ENCODE assay signal across 7 mouse cellular contexts in genomic region chr6:122340349-122341000, GRCm38 (mm10). TPM values are rescaled to one million over a fixed set of nuclear protein-coding genes. Genes with fewer than 3 reads are reported as not detected.
DNase-seq lines count a peak whose midpoint lies in the region; ATAC-seq lines count a peak whose summit lies in the region.

Phc1 (minus strand) TSS chr6:122340561.

- H3K27ac ChIP-seq in intestine, embryonic 14.5 days (ENCODE audit: low read depth) = peak within 1 kb of the TSS; percentile 97
- H3K27ac ChIP-seq in lung, embryonic 15.5 days = peak within 1 kb of the TSS; percentile 94

- H3K36me3 ChIP-seq in intestine, embryonic 14.5 days (ENCODE audit: control insufficient read depth, insufficient read depth, low read length) = peaks cover 12% of the 10 kb centered on the region
- peaks cover 7% of the 10 kb centered on the region for H3K36me3 ChIP-seq in lung, embryonic 15.5 days
- no peaks in the 10 kb centered on the region for H3K36me3 ChIP-seq in splenic B cell, adult 2 months (ENCODE audit: control insufficient read depth, insufficient read depth, low read length, poor library complexity, severe bottlenecking)

- WGBS in intestine, embryonic 14.5 days = 3% methylated on average over 17 of the region's 17 CpGs
- WGBS in lung, embryonic 15.5 days = 1% methylated on average over 17 of the region's 17 CpGs

- peak within 1 kb of the TSS; percentile 67 for H3K4me2 ChIP-seq in intestine, embryonic 14.5 days (ENCODE audit: low read length)
- peak within 1 kb of the TSS; percentile 61 for H3K4me2 ChIP-seq in lung, embryonic 15.5 days

- intact Hi-C loops in gastrocnemius, postnatal 36 days (cut with DNase I) = no loop called here

- peaks cover 12% of the 10 kb centered on the region for H3K4me1 ChIP-seq in intestine, embryonic 14.5 days (replicated peaks; ENCODE audit: control insufficient read depth, insufficient read depth, low read length)
- peaks cover 31% of the 10 kb centered on the region for H3K4me1 ChIP-seq in lung, embryonic 15.5 days

- peak; percentile 14; the same call in 1 of the 2 replicates for ATAC-seq in intestine, embryonic 14.5 days (replicated peaks; ENCODE audit: low FRiP score, low TSS enrichment, low read depth)
- peak; percentile 28; the same call in 1 of the 2 replicates for ATAC-seq in lung, embryonic 15.5 days (ENCODE audit: borderline replicate concordance, extremely low read depth, low FRiP score, low TSS enrichment)

- H3K9me3 ChIP-seq in intestine, embryonic 14.5 days (ENCODE audit: control insufficient read depth, low read length) = no peaks in the 10 kb centered on the region
- no peaks in the 10 kb centered on the region for H3K9me3 ChIP-seq in lung, embryonic 15.5 days

- H3K4me3 ChIP-seq in intestine, embryonic 14.5 days (ENCODE audit: low read depth, low read length) = peak within 1 kb of the TSS; percentile 66
- peak within 1 kb of the TSS; percentile 81 for H3K4me3 ChIP-seq in lung, embryonic 15.5 days

- DNase-seq in thymus, postnatal 0 days (ENCODE audit: low spot score) = peak; percentile 42
- no peak for DNase-seq in thymus, adult 18-20 months
- DNase-seq in brain, adult 2 months (ENCODE audit: low read depth, low spot score) = peak; percentile 67
- no peak for DNase-seq in gastrocnemius, postnatal 36 days
- DNase-seq in intestine, embryonic 14.5 days (ENCODE audit: low spot score) = no peak
- DNase-seq in splenic B cell, adult 2 months (ENCODE audit: low read depth, low spot score) = peak; percentile 83

- H3K9ac ChIP-seq in intestine, embryonic 14.5 days (ENCODE audit: low read length) = peak within 1 kb of the TSS; percentile 57
- peak within 1 kb of the TSS; percentile 67 for H3K9ac ChIP-seq in lung, embryonic 15.5 days

- H3K27me3 ChIP-seq in intestine, embryonic 14.5 days (replicated peaks; ENCODE audit: control insufficient read depth, insufficient read depth, low read length) = no peaks in the 10 kb centered on the region
- H3K27me3 ChIP-seq in lung, embryonic 15.5 days = no peaks in the 10 kb centered on the region
- no peaks in the 10 kb centered on the region for H3K27me3 ChIP-seq in splenic B cell, adult 2 months (ENCODE audit: control insufficient read depth, insufficient read depth, low read length, poor library complexity, severe bottlenecking)

RNA-seq across cellular contexts. Expression of gene Phc1, which starts in this region (rescaled TPM):
- polyA plus RNA-seq in thymus, postnatal 0 days (2015; fragmentation: Nextera tagmentation; extraction: Ambion mirVana) = 10.0 and 10.1 TPM in 2 replicates
- 10 to 100 TPM; 17.6 to 22.9 TPM for total RNA-seq in gastrocnemius, postnatal 36 days (2021)
- polyA plus RNA-seq in intestine, embryonic 14.5 days (2014; fragmentation: Nextera tagmentation; extraction: Ambion mirVana) = 17.6 and 19.8 TPM in 2 replicates
- 15.5 and 16.3 TPM in 2 replicates for polyA plus RNA-seq in lung, embryonic 15.5 days (2015; fragmentation: Nextera tagmentation; extraction: Ambion mirVana)

Comparison
In these comparisons a context has a peak if more than half of its experiments do, and no peak if none do; other contexts are left out.
1. DNase-seq: peak in thymus, postnatal 0 days (single experiment), brain, adult 2 months (single experiment) and splenic B cell, adult 2 months (single experiment); none in thymus, adult 18-20 months (0 of 2), gastrocnemius, postnatal 36 days (0 of 2) and intestine, embryonic 14.5 days (single experiment).